Mouse (Mus musculus) CH12.LX (cell line): ENCODE data around the gene Chpf.

Experiments used
- BHLHE40 ChIP-seq: IDR thresholded peaks from 2 replicates; pipeline ENCODE4 v1.6.1; 2011; ENCODE audit warnings: mild to moderate bottlenecking, low read depth, low read length, improper control_type of control experiment
- CTCF ChIP-seq, 2 experiments: IDR thresholded peaks in 1 of 2; conservative IDR thresholded peaks in 1 of 2; 2 replicates each; pipeline ENCODE4 v1.5.1; 2011 to 2012; ENCODE audit warnings: low read depth in 2 of 2, low read length in 2 of 2, improper control_type of control experiment in 1 of 2, inconsistent platforms in 1 of 2, mild to moderate bottlenecking in 1 of 2, moderate library complexity in 1 of 2
- ELF1 ChIP-seq: IDR thresholded peaks from 2 replicates; pipeline ENCODE4 v1.6.1; 2014; ENCODE audit warnings: low read depth, mild to moderate bottlenecking, inconsistent platforms, low read length, improper control_type of control experiment
- HCFC1 ChIP-seq: IDR thresholded peaks from 2 replicates; pipeline ENCODE4 v1.6.1; 2012; ENCODE audit warnings: low read depth, mild to moderate bottlenecking, inconsistent platforms, low read length, improper control_type of control experiment
- MAFK ChIP-seq: IDR thresholded peaks from 2 replicates; pipeline ENCODE4 v1.6.1; 2011; ENCODE audit warnings: low read length, improper control_type of control experiment; ENCODE audit not compliant: insufficient replicate concordance
- MAZ ChIP-seq: IDR thresholded peaks from 2 replicates; pipeline ENCODE4 v1.6.1; 2012; ENCODE audit warnings: low read depth, mild to moderate bottlenecking, inconsistent platforms, low read length, improper control_type of control experiment, moderate library complexity
- POLR2A ChIP-seq: IDR thresholded peaks from 2 replicates; pipeline ENCODE4 v1.6.1; 2011; ENCODE audit warnings: low read depth, mild to moderate bottlenecking, improper control_type of control experiment, low read length
- POLR2AphosphoS2 ChIP-seq: IDR thresholded peaks from 2 replicates; pipeline ENCODE4 v1.6.1; 2011; ENCODE audit warnings: low read depth, low read length, improper control_type of control experiment
- SIN3A ChIP-seq: IDR thresholded peaks from 2 replicates; pipeline ENCODE4 v1.6.1; 2012; ENCODE audit warnings: low read length, improper control_type of control experiment, inconsistent platforms
- TBP ChIP-seq: conservative IDR thresholded peaks from 2 replicates; pipeline ENCODE4 v1.6.1; 2011; ENCODE audit warnings: low read depth, low read length, improper control_type of control experiment
- USF2 ChIP-seq: conservative IDR thresholded peaks from 2 replicates; pipeline ENCODE4 v1.6.1; 2011; ENCODE audit warnings: low read depth, low read length, improper control_type of control experiment
- ZC3H11A ChIP-seq: IDR thresholded peaks from 2 replicates; pipeline ENCODE4 v1.6.1; 2012; ENCODE audit warnings: low read depth, mild to moderate bottlenecking, inconsistent platforms, low read length, improper control_type of control experiment
- ZKSCAN1 ChIP-seq: IDR thresholded peaks from 2 replicates; pipeline ENCODE4 v1.6.1; 2012; ENCODE audit warnings: low read depth, inconsistent platforms, low read length, improper control_type of control experiment, borderline replicate concordance
- ZNF384 ChIP-seq: IDR thresholded peaks from 2 replicates; pipeline ENCODE4 v1.6.1; 2012; ENCODE audit warnings: low read depth, low read length, improper control_type of control experiment, inconsistent platforms

GRCm38 (mm10) chr1:75435475-75436328, 43.4 kb downstream of the Chpf start, which contains the start of gene Gmppa:
- TF ChIP-seq BHLHE40 = no peak
- peak; percentile 96 for TF ChIP-seq POLR2A
- no peak for TF ChIP-seq CTCF (conservative IDR thresholded peaks at IDR 0.05 in 1 of 2, IDR thresholded peaks at IDR 0.05 in 1 of 2; ENCODE audit: low read depth in 2 of 2, low read length in 2 of 2)
- TF ChIP-seq TBP = 0 out of 2 replicates have a peak, but pooled peaks have one; percentile 44
- no peak for TF ChIP-seq MAFK
- TF ChIP-seq HCFC1 = peak; percentile 100
- TF ChIP-seq USF2 = no peak
- peak; percentile 82 for TF ChIP-seq POLR2AphosphoS2
- no peak for TF ChIP-seq ZKSCAN1
- no peak for TF ChIP-seq ZC3H11A
- TF ChIP-seq ZNF384 = no peak
- TF ChIP-seq ELF1 = peak; percentile 99
- peak; percentile 92 for TF ChIP-seq SIN3A
- 0 out of 2 replicates have a peak, but pooled peaks have one; percentile 21 for TF ChIP-seq MAZ
